Mouse (Mus musculus): Measurements from ENCODE around the gene Trpc1.
A peak's percentile ranks its signal among the peaks of the same experiment; 100 is the strongest.

- TF ChIP-seq CTCF (IDR thresholded peaks at IDR 0.05) = peak; percentile 31
- no peak for TF ChIP-seq EP300 (IDR thresholded peaks at IDR 0.05)
Observed at GRCm38 (mm10) chr9:95708943-95709342, 41.2 kb downstream of the Trpc1 start.
